Mouse (Mus musculus): ENCODE measurements at regions not wholly inside any gene's neighbourhood (a gene's known extent, or its start where the extent isn't known, plus 50 kb on each side); places are given as distances from the start of the nearest gene placed in this dataset.

DNA sequence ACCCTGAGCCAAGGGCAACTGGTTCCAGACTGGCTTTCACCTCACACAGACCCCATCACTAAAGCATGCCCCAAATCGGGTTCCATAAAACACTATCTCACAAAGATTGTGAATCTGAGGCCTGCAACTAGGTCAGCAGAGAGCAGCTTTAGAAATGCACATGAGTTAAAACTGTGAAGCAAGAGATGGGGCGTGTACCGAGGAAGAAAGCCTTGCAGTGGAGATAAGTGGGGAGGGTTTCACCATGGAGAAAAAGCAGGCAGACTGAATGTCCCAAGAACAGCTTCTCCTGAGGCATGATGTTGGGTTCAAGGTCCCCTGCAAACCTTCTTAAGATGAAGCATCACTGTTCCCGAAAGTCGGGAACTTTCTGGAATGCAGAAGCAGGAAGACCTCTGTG, 77.7 kb upstream of the Cited2 start:
- no peak for ATAC-seq (ENCODE audit: low FRiP score)
- Histone ChIP-seq H3K4me1 (no peaks in the 10 kb centered on the region), H3K9me3 (replicated peaks) (no peaks in the 10 kb centered on the region), H3K27ac (replicated peaks) (no peak overlapping the region), H3K9ac (replicated peaks) (no peak overlapping the region), H3K4me3 (replicated peaks) (no peak overlapping the region), H3K36me3 (no peaks in the 10 kb centered on the region), H3K27me3 (replicated peaks) (no peaks in the 10 kb centered on the region), H3K4me2 (no peak overlapping the region)
- 94% methylated on average over 5 of the region's 5 CpGs for WGBS

- Histone ChIP-seq H3K4me1 (no peaks in the 10 kb centered on the region), H3K4me3 (replicated peaks) (no peak overlapping the region), H3K9me3 (replicated peaks) (no peaks in the 10 kb centered on the region), H3K27me3 (replicated peaks) (no peaks in the 10 kb centered on the region), H3K4me2 (no peak overlapping the region), H3K36me3 (no peaks in the 10 kb centered on the region), H3K9ac (replicated peaks) (no peak overlapping the region), H3K27ac (replicated peaks) (no peak overlapping the region)
- 86% methylated on average over 4 of the region's 4 CpGs for WGBS
- ATAC-seq (ENCODE audit: low FRiP score) = no peak
These were observed 76.6 kb upstream of the Cited2 start for GRCm38 (mm10) chr10:17646391-17646790.

- Histone ChIP-seq H3K27me3 (replicated peaks) (no peaks in the 10 kb centered on the region), H3K9me3 (replicated peaks) (no peaks in the 10 kb centered on the region), H3K4me1 (no peaks in the 10 kb centered on the region), H3K36me3 (no peaks in the 10 kb centered on the region), H3K27ac (replicated peaks) (no peak overlapping the region), H3K4me2 (no peak overlapping the region), H3K9ac (replicated peaks) (no peak overlapping the region), H3K4me3 (replicated peaks) (no peak overlapping the region)
- 73% methylated on average over 6 of the region's 6 CpGs for WGBS
- ATAC-seq (ENCODE audit: low FRiP score) = no peak
These were observed 74.9 kb upstream of the Cited2 start for GRCm38 (mm10) chr10:17648077-17648476.

- H3K27ac ChIP-seq (replicated peaks) = no peak overlapping the region
- H3K9me3 ChIP-seq (replicated peaks) = no peaks in the 10 kb centered on the region
- no peak overlapping the region for H3K4me2 ChIP-seq
- H3K36me3 ChIP-seq = no peaks in the 10 kb centered on the region
- H3K4me1 ChIP-seq = peaks cover 4% of the 10 kb centered on the region; the same call in 1 of the 2 replicates
- ATAC-seq (ENCODE audit: low FRiP score) = no peak
- no peak overlapping the region for H3K4me3 ChIP-seq (replicated peaks)
- WGBS = 83% methylated on average over 6 of the region's 6 CpGs
- no peaks in the 10 kb centered on the region for H3K27me3 ChIP-seq (replicated peaks)
- H3K9ac ChIP-seq (replicated peaks) = no peak overlapping the region
These were observed 71.8 kb upstream of the Cited2 start for GRCm38 (mm10) chr10:17650997-17651750.

DNA sequence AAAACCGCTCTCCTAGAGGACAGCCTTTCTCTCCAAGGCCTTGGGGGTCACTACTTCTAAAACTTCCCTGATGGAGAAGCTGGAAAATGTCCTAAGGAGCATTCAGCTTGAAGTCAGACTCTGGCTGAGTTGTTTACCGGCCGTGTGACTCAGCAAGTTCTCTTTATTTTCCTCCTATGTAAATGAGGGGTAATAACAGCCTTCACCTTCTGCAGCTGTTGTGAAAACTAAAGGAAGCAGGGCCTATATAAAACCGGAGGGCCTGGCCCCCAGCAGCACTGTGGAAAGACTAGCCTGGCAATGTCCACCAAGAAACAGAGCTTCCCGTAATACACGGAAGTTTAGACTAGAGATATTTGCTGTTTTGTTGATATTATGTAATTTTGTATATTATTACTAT, 69.7 kb upstream of the Cited2 start:
- no peak overlapping the region for H3K4me2 ChIP-seq
- no peak overlapping the region for H3K27ac ChIP-seq (replicated peaks)
- H3K9ac ChIP-seq (replicated peaks) = no peak overlapping the region
- 26% methylated on average over 6 of the region's 6 CpGs for WGBS
- peaks cover 4% of the 10 kb centered on the region; the same call in 1 of the 2 replicates for H3K4me1 ChIP-seq
- ATAC-seq (ENCODE audit: low FRiP score) = no peak
- no peak overlapping the region for H3K4me3 ChIP-seq (replicated peaks)
- no peaks in the 10 kb centered on the region for H3K9me3 ChIP-seq (replicated peaks)
- no peaks in the 10 kb centered on the region for H3K27me3 ChIP-seq (replicated peaks)
- H3K36me3 ChIP-seq = no peaks in the 10 kb centered on the region

GRCm38 (mm10) chr10:17653785-17654184, 69.2 kb upstream of the Cited2 start:
- Histone ChIP-seq H3K9me3 (replicated peaks) (no peaks in the 10 kb centered on the region), H3K9ac (replicated peaks) (no peak overlapping the region), H3K4me1 (peaks cover 4% of the 10 kb centered on the region; the same call in 1 of the 2 replicates), H3K36me3 (no peaks in the 10 kb centered on the region), H3K27ac (replicated peaks) (no peak overlapping the region), H3K4me2 (no peak overlapping the region), H3K27me3 (replicated peaks) (no peaks in the 10 kb centered on the region), H3K4me3 (replicated peaks) (no peak overlapping the region)
- ATAC-seq (ENCODE audit: low FRiP score) = no peak
- 78% methylated on average over 9 of the region's 9 CpGs for WGBS

GRCm38 (mm10) chr10:17654308-17654858, 68.6 kb upstream of the Cited2 start:
- Histone ChIP-seq H3K4me2 (no peak overlapping the region), H3K9me3 (replicated peaks) (no peaks in the 10 kb centered on the region), H3K4me1 (peaks cover 4% of the 10 kb centered on the region; the same call in 1 of the 2 replicates), H3K9ac (replicated peaks) (no peak overlapping the region), H3K4me3 (replicated peaks) (no peak overlapping the region), H3K36me3 (no peaks in the 10 kb centered on the region), H3K27me3 (replicated peaks) (no peaks in the 10 kb centered on the region), H3K27ac (replicated peaks) (no peak overlapping the region)
- 73% methylated on average over 2 of the region's 2 CpGs for WGBS
- ATAC-seq (ENCODE audit: low FRiP score) = no peak

- Histone ChIP-seq H3K27ac (replicated peaks) (no peak overlapping the region), H3K4me1 (peaks cover 4% of the 10 kb centered on the region; the same call in 1 of the 2 replicates), H3K4me3 (replicated peaks) (no peak overlapping the region), H3K9me3 (replicated peaks) (no peaks in the 10 kb centered on the region), H3K36me3 (no peaks in the 10 kb centered on the region), H3K27me3 (replicated peaks) (no peaks in the 10 kb centered on the region), H3K4me2 (peak overlapping the region; percentile 20; the same call in 1 of the 2 replicates), H3K9ac (replicated peaks) (no peak overlapping the region)
- ATAC-seq (ENCODE audit: low FRiP score) = no peak
- 56% methylated on average over 10 of the region's 10 CpGs for WGBS
These were observed 67.5 kb upstream of the Cited2 start for GRCm38 (mm10) chr10:17655459-17656051.

- no peaks in the 10 kb centered on the region for H3K36me3 ChIP-seq
- no peak for ATAC-seq (ENCODE audit: low FRiP score)
- peaks cover 4% of the 10 kb centered on the region; the same call in 1 of the 2 replicates for H3K4me1 ChIP-seq
- H3K9ac ChIP-seq (replicated peaks) = no peak overlapping the region
- H3K27me3 ChIP-seq (replicated peaks) = no peaks in the 10 kb centered on the region
- WGBS = 78% methylated on average over 10 of the region's 10 CpGs
- peak overlapping the region; percentile 20; the same call in 1 of the 2 replicates for H3K4me2 ChIP-seq
- no peak overlapping the region for H3K27ac ChIP-seq (replicated peaks)
- no peaks in the 10 kb centered on the region for H3K9me3 ChIP-seq (replicated peaks)
- H3K4me3 ChIP-seq (replicated peaks) = no peak overlapping the region
These were observed 66.7 kb upstream of the Cited2 start for GRCm38 (mm10) chr10:17656305-17656704.

DNA sequence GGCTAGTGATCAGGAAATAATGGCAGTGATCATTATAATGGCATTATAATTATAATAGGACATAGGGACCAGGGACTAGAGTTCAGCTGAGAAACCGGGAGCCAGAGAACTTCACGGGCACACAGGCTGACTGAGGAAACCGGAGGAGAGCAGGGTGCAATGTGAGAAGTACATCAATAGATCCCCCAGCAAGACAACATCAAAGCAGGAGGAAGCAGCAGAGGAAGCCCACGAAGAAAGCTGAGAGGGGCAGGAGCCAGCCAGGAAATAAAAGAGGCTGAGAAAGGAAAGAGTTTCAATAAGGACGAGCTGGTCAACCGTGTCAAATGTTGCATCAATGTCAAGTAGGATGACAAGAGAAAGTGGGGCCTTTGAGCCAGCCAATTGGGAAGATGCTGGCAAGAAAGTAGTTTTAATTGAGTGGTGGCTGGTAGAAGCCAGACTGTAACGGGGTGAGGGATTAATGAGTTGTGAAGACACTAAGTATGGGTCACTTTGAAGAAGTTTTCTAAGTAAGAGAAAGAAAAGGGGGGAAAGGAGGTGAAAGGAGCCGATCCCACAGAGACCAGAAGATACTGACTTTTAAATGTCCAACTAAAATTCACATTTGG, 66.0 kb upstream of the Cited2 start:
- Histone ChIP-seq H3K4me3 (replicated peaks) (no peak overlapping the region), H3K4me1 (peaks cover 4% of the 10 kb centered on the region; the same call in 1 of the 2 replicates), H3K27me3 (replicated peaks) (no peaks in the 10 kb centered on the region), H3K27ac (replicated peaks) (no peak overlapping the region), H3K4me2 (no peak overlapping the region), H3K9me3 (replicated peaks) (no peaks in the 10 kb centered on the region), H3K9ac (replicated peaks) (no peak overlapping the region), H3K36me3 (no peaks in the 10 kb centered on the region)
- 16% methylated on average over 8 of the region's 8 CpGs for WGBS
- no peak for ATAC-seq (ENCODE audit: low FRiP score)

GRCm38 (mm10) chr10:17659575-17659974, 63.4 kb upstream of the Cited2 start:
- no peak overlapping the region for H3K27ac ChIP-seq (replicated peaks)
- no peak overlapping the region for H3K4me2 ChIP-seq
- no peaks in the 10 kb centered on the region for H3K36me3 ChIP-seq
- H3K4me3 ChIP-seq (replicated peaks) = no peak overlapping the region
- peaks cover 4% of the 10 kb centered on the region; the same call in 1 of the 2 replicates for H3K4me1 ChIP-seq
- no peak for ATAC-seq (ENCODE audit: low FRiP score)
- H3K27me3 ChIP-seq (replicated peaks) = no peaks in the 10 kb centered on the region
- WGBS = 92% methylated on average over 9 of the region's 9 CpGs
- H3K9ac ChIP-seq (replicated peaks) = no peak overlapping the region
- no peaks in the 10 kb centered on the region for H3K9me3 ChIP-seq (replicated peaks)

Data from neural tube, embryonic 15.5 days (tissue).